Mouse (Mus musculus) CH12.LX (cell line): ENCODE data around the gene Bhlhe40. TPM values are rescaled to one million over a fixed set of nuclear protein-coding genes. Genes with fewer than 3 reads are reported as not detected.

Experiments used
- DNase-seq: peaks from one replicate; pipeline ENCODE4 v3.0.0-alpha.2; 2013; ENCODE audit errors: extremely low read depth
- H3K27ac ChIP-seq: 2 replicates; pipeline ENCODE4 v1.5.1; 2012; ENCODE audit warnings: low read depth, mild to moderate bottlenecking, control low read depth, moderate library complexity; ENCODE audit not compliant: insufficient read depth
- H3K27me3 ChIP-seq: replicated peaks from 2 replicates; pipeline ENCODE3; 2012; ENCODE audit warnings: inconsistent platforms
- H3K36me3 ChIP-seq, 2 experiments: replicated peaks in 1 of 2; 2 replicates each; pipeline versions ENCODE3 to v1.6.1; 2012; ENCODE audit warnings: inconsistent platforms in 1 of 2, low read length in 1 of 2, mild to moderate bottlenecking in 1 of 2, mixed read lengths in 1 of 2, moderate library complexity in 1 of 2; ENCODE audit not compliant: control insufficient read depth in 1 of 2, insufficient read depth in 1 of 2
- H3K4me1 ChIP-seq, 2 experiments: 2 replicates each; pipeline ENCODE4 v1.6.1; 2012; ENCODE audit warnings: inconsistent platforms in 1 of 2, moderate library complexity in 1 of 2; ENCODE audit not compliant: insufficient read depth in 2 of 2, control insufficient read depth in 1 of 2
- H3K4me2 ChIP-seq: 2 replicates; pipeline ENCODE4 v1.6.1; 2012; ENCODE audit warnings: low read depth, mild to moderate bottlenecking, control low read depth; ENCODE audit not compliant: poor library complexity, insufficient read depth, severe bottlenecking
- H3K4me3 ChIP-seq, 3 experiments: fragments of 150-350 bp in 1 of 3; sonication (generic) in 1 of 3; replicated peaks in 1 of 3; 2 replicates each; pipeline versions ENCODE3 to v1.5.1; 2011 to 2012; ENCODE audit warnings: low read depth in 2 of 3, low read length in 2 of 3, mild to moderate bottlenecking in 2 of 3, moderate library complexity in 2 of 3, control low read depth in 1 of 3, improper control_type of control experiment in 1 of 3, inconsistent platforms in 1 of 3, mixed read lengths in 1 of 3; ENCODE audit not compliant: poor library complexity in 1 of 3
- H3K79me2 ChIP-seq: replicated peaks from 2 replicates; pipeline ENCODE4 v1.6.1; 2012; ENCODE audit warnings: mild to moderate bottlenecking, moderate library complexity; ENCODE audit not compliant: control insufficient read depth, poor library complexity, insufficient read depth, severe bottlenecking; ENCODE audit errors: extremely low read depth
- H3K9ac ChIP-seq: 2 replicates; pipeline ENCODE4 v1.6.1; 2012; ENCODE audit warnings: low read depth, mild to moderate bottlenecking, control low read depth, moderate library complexity; ENCODE audit not compliant: insufficient read depth
- H3K9me3 ChIP-seq: replicated peaks from 2 replicates; pipeline ENCODE3; 2012; ENCODE audit warnings: low read length, inconsistent platforms, mixed read lengths
- BHLHE40 ChIP-seq: IDR thresholded peaks from 2 replicates; pipeline ENCODE4 v1.6.1; 2011; ENCODE audit warnings: mild to moderate bottlenecking, low read depth, low read length, improper control_type of control experiment
- CHD1 ChIP-seq: IDR thresholded peaks from 2 replicates; pipeline ENCODE4 v1.6.1; 2012; ENCODE audit warnings: low read depth, low read length, improper control_type of control experiment, inconsistent platforms
- CHD2 ChIP-seq: IDR thresholded peaks from 2 replicates; pipeline ENCODE4 v1.6.1; 2011; ENCODE audit warnings: low read length, improper control_type of control experiment
- CTCF ChIP-seq, 2 experiments: IDR thresholded peaks in 1 of 2; conservative IDR thresholded peaks in 1 of 2; 2 replicates each; pipeline ENCODE4 v1.5.1; 2011 to 2012; ENCODE audit warnings: low read depth in 2 of 2, low read length in 2 of 2, improper control_type of control experiment in 1 of 2, inconsistent platforms in 1 of 2, mild to moderate bottlenecking in 1 of 2, moderate library complexity in 1 of 2
- E2F4 ChIP-seq: IDR thresholded peaks from 2 replicates; pipeline ENCODE4 v1.6.1; 2011; ENCODE audit warnings: low read depth, low read length, improper control_type of control experiment; ENCODE audit not compliant: insufficient replicate concordance
- ELF1 ChIP-seq: IDR thresholded peaks from 2 replicates; pipeline ENCODE4 v1.6.1; 2014; ENCODE audit warnings: low read depth, mild to moderate bottlenecking, inconsistent platforms, low read length, improper control_type of control experiment
- EP300 ChIP-seq: IDR thresholded peaks from 2 replicates; pipeline ENCODE4 v1.6.1; 2011; ENCODE audit warnings: low read length, improper control_type of control experiment
- ETS1 ChIP-seq: conservative IDR thresholded peaks from 2 replicates; pipeline ENCODE4 v1.6.1; 2012; ENCODE audit warnings: low read depth, mild to moderate bottlenecking, inconsistent platforms, low read length, improper control_type of control experiment, moderate library complexity
- GABPA ChIP-seq: IDR thresholded peaks from 2 replicates; pipeline ENCODE4 v1.6.1; 2012; ENCODE audit warnings: low read depth, low read length, improper control_type of control experiment, inconsistent platforms; ENCODE audit not compliant: insufficient replicate concordance
- HCFC1 ChIP-seq: IDR thresholded peaks from 2 replicates; pipeline ENCODE4 v1.6.1; 2012; ENCODE audit warnings: low read depth, mild to moderate bottlenecking, inconsistent platforms, low read length, improper control_type of control experiment
- IRF4 ChIP-seq: IDR thresholded peaks from 2 replicates; pipeline ENCODE4 v1.6.1; 2014; ENCODE audit warnings: low read depth, mild to moderate bottlenecking, inconsistent platforms, low read length, improper control_type of control experiment
- JUN ChIP-seq: IDR thresholded peaks from 2 replicates; pipeline ENCODE4 v1.6.1; 2011; ENCODE audit warnings: low read depth, mild to moderate bottlenecking, low read length, improper control_type of control experiment, moderate library complexity; ENCODE audit not compliant: insufficient read depth
- JUND ChIP-seq: conservative IDR thresholded peaks from 2 replicates; pipeline ENCODE4 v1.6.1; 2011; ENCODE audit warnings: low read depth, low read length, improper control_type of control experiment
- KAT2A ChIP-seq: IDR thresholded peaks from 2 replicates; pipeline ENCODE4 v1.6.1; 2012; ENCODE audit warnings: low read length, improper control_type of control experiment, inconsistent platforms; ENCODE audit not compliant: insufficient replicate concordance
- MAFK ChIP-seq: IDR thresholded peaks from 2 replicates; pipeline ENCODE4 v1.6.1; 2011; ENCODE audit warnings: low read length, improper control_type of control experiment; ENCODE audit not compliant: insufficient replicate concordance
- MAX ChIP-seq: IDR thresholded peaks from 2 replicates; pipeline ENCODE4 v1.6.1; 2011; ENCODE audit warnings: low read length, improper control_type of control experiment
- MAZ ChIP-seq: IDR thresholded peaks from 2 replicates; pipeline ENCODE4 v1.6.1; 2012; ENCODE audit warnings: low read depth, mild to moderate bottlenecking, inconsistent platforms, low read length, improper control_type of control experiment, moderate library complexity
- MEF2A ChIP-seq: IDR thresholded peaks from 2 replicates; pipeline ENCODE4 v1.6.1; 2014; ENCODE audit warnings: low read depth, mild to moderate bottlenecking, inconsistent platforms, low read length, improper control_type of control experiment, borderline replicate concordance
- MXI1 ChIP-seq: IDR thresholded peaks from 2 replicates; pipeline ENCODE4 v1.6.1; 2011; ENCODE audit warnings: mild to moderate bottlenecking, low read depth, low read length, improper control_type of control experiment
- MYC ChIP-seq: IDR thresholded peaks from 2 replicates; pipeline ENCODE4 v1.6.1; 2011; ENCODE audit warnings: low read depth, mild to moderate bottlenecking, improper control_type of control experiment, low read length
- NELFE ChIP-seq: IDR thresholded peaks from 2 replicates; pipeline ENCODE4 v1.6.1; 2011; ENCODE audit warnings: low read depth, low read length, improper control_type of control experiment
- NRF1 ChIP-seq: IDR thresholded peaks from 2 replicates; pipeline ENCODE4 v1.6.1; 2014; ENCODE audit warnings: low read depth, mild to moderate bottlenecking, inconsistent platforms, low read length, improper control_type of control experiment, moderate library complexity
- PAX5 ChIP-seq: IDR thresholded peaks from 2 replicates; pipeline ENCODE4 v1.6.1; 2012; ENCODE audit warnings: low read length, inconsistent platforms, mixed read lengths
- POLR2A ChIP-seq: IDR thresholded peaks from 2 replicates; pipeline ENCODE4 v1.6.1; 2011; ENCODE audit warnings: low read depth, mild to moderate bottlenecking, improper control_type of control experiment, low read length
- POLR2AphosphoS2 ChIP-seq: IDR thresholded peaks from 2 replicates; pipeline ENCODE4 v1.6.1; 2011; ENCODE audit warnings: low read depth, low read length, improper control_type of control experiment
- RAD21 ChIP-seq: IDR thresholded peaks from 2 replicates; pipeline ENCODE4 v1.6.1; 2011; ENCODE audit warnings: low read depth, mild to moderate bottlenecking, low read length, improper control_type of control experiment, moderate library complexity
- RCOR1 ChIP-seq: conservative IDR thresholded peaks from 2 replicates; pipeline ENCODE4 v1.6.1; 2012; ENCODE audit warnings: low read depth, mild to moderate bottlenecking, inconsistent platforms, low read length, improper control_type of control experiment
- SIN3A ChIP-seq: IDR thresholded peaks from 2 replicates; pipeline ENCODE4 v1.6.1; 2012; ENCODE audit warnings: low read length, improper control_type of control experiment, inconsistent platforms
- SMC3 ChIP-seq: IDR thresholded peaks from 2 replicates; pipeline ENCODE4 v1.6.1; 2011; ENCODE audit warnings: low read depth, low read length, improper control_type of control experiment
- TBP ChIP-seq: conservative IDR thresholded peaks from 2 replicates; pipeline ENCODE4 v1.6.1; 2011; ENCODE audit warnings: low read depth, low read length, improper control_type of control experiment
- TCF12 ChIP-seq: IDR thresholded peaks from 2 replicates; pipeline ENCODE4 v1.6.1; 2014; ENCODE audit warnings: low read depth, mild to moderate bottlenecking, inconsistent platforms, low read length, improper control_type of control experiment
- UBTF ChIP-seq: IDR thresholded peaks from 2 replicates; pipeline ENCODE4 v1.6.1; 2012; ENCODE audit warnings: low read depth, mild to moderate bottlenecking, inconsistent platforms, low read length, improper control_type of control experiment, moderate library complexity
- USF1 ChIP-seq: IDR thresholded peaks from 2 replicates; pipeline ENCODE4 v1.6.1; 2014; ENCODE audit warnings: low read depth, mild to moderate bottlenecking, inconsistent platforms, low read length, improper control_type of control experiment
- USF2 ChIP-seq: conservative IDR thresholded peaks from 2 replicates; pipeline ENCODE4 v1.6.1; 2011; ENCODE audit warnings: low read depth, low read length, improper control_type of control experiment
- ZC3H11A ChIP-seq: IDR thresholded peaks from 2 replicates; pipeline ENCODE4 v1.6.1; 2012; ENCODE audit warnings: low read depth, mild to moderate bottlenecking, inconsistent platforms, low read length, improper control_type of control experiment
- ZKSCAN1 ChIP-seq: IDR thresholded peaks from 2 replicates; pipeline ENCODE4 v1.6.1; 2012; ENCODE audit warnings: low read depth, inconsistent platforms, low read length, improper control_type of control experiment, borderline replicate concordance
- ZMIZ1 ChIP-seq: IDR thresholded peaks from 2 replicates; pipeline ENCODE4 v1.6.1; 2012; ENCODE audit warnings: low read depth, mild to moderate bottlenecking, inconsistent platforms, low read length, improper control_type of control experiment
- ZNF384 ChIP-seq: IDR thresholded peaks from 2 replicates; pipeline ENCODE4 v1.6.1; 2012; ENCODE audit warnings: low read depth, low read length, improper control_type of control experiment, inconsistent platforms
- dilution Hi-C: fragments of 300-500 bp; cut with MboI; formaldehyde crosslinking; loops from 2 replicates; pipeline ENCODE4 v1.14.3; 2020; ENCODE audit warnings: low sequenced_read_pairs; ENCODE audit not compliant: extremely low pct_unique_long_range_greater_than_20kb, extremely low pct_ligation_motif_present
- in situ Hi-C: fragments of 300-500 bp; cut with MboI; formaldehyde crosslinking; loops from 3 replicates; pipeline ENCODE4 v1.14.3; 2019; ENCODE audit warnings: low sequenced_read_pairs, low pct_ligation_motif_present, low pct_unique_long_range_greater_than_20kb, mixed read lengths
- polyA plus RNA-seq: library from polyadenylated mRNA; unstranded; fragments of >175 nt; gene quantifications from 2 replicates; pipeline ENCODE4 v1.2.1, GENCODE M21; 2012; ENCODE audit warnings: low read depth; ENCODE audit not compliant: insufficient read length
- total RNA-seq, 2 experiments: library from RNA; depleted of rRNA; stranded (reverse); fragments of 300-350 nt in 1 of 2; fragments of >200 nt in 1 of 2; gene quantifications; 2 replicates each; pipeline ENCODE4 v1.2.3; 2012 to 2014

Bhlhe40 gene
- total and polyA plus RNA-seq, 3 experiments = 55.4 to 130 (median 117) TPM

GRCm38 (mm10) chr6:108710667-108711066 lies 50.2 kb downstream of the Bhlhe40 start:
- DNase-seq = peak; percentile 83
- H3K27me3 ChIP-seq = no peaks in the 10 kb centered on the region
- no peaks in the 10 kb centered on the region for H3K9me3 ChIP-seq
- H3K9ac ChIP-seq = peak overlapping the region; percentile 54; the same call in 1 of the 2 replicates
- dilution Hi-C loops (no loop called here), in situ Hi-C loops (loop anchor here (10.0 kb wide), 1 partner anchor 286 kb away; no protein-coding TSS in a partner anchor)
- peaks cover 18 to 89% of the 10 kb centered on the region in 2 experiments for H3K4me1 ChIP-seq
- TF ChIP-seq POLR2A (no peak), ZMIZ1 (no peak), GABPA (no peak), CHD2 (no peak), USF2 (no peak), NELFE (0 out of 2 replicates have a peak, but pooled peaks have one; percentile 7), PAX5 (no peak), MAZ (peak; percentile 58; the same call in 1 of the 2 replicates), ZC3H11A (peak; percentile 65), POLR2AphosphoS2 (no peak), CTCF (conservative IDR thresholded peaks at IDR 0.05 in 1 of 2, IDR thresholded peaks at IDR 0.05 in 1 of 2; ENCODE audit: low read depth in 2 of 2, low read length in 2 of 2) (peak; percentile 20 to 79; a peak in 3 of 4 replicates), EP300 (peak; percentile 47; the same call in 1 of the 2 replicates), ELF1 (no peak), MYC (no peak), MAX (no peak), IRF4 (peak; percentile 64), CHD1 (0 out of 2 replicates have a peak, but pooled peaks have one; percentile 73), JUN (peak; percentile 58), NRF1 (no peak), RCOR1 (no peak), KAT2A (no peak), BHLHE40 (no peak), HCFC1 (no peak), ZNF384 (no peak), TCF12 (no peak; the same call in 1 of the 2 replicates), ETS1 (no peak), MXI1 (no peak), E2F4 (no peak), MAFK (no peak), SIN3A (peak; percentile 50), ZKSCAN1 (no peak), RAD21 (peak; percentile 68), TBP (no peak), MEF2A (no peak), JUND (peak; percentile 87), SMC3 (peak; percentile 85), USF1 (no peak), UBTF (no peak)
- no peak overlapping the region for H3K4me3 ChIP-seq
- H3K27ac ChIP-seq = peak overlapping the region; percentile 96
- H3K36me3 ChIP-seq = no peaks in the 10 kb centered on the region
- no peak overlapping the region for H3K4me2 ChIP-seq
- no peaks in the 10 kb centered on the region for H3K79me2 ChIP-seq
